In the genomic region with DNA sequence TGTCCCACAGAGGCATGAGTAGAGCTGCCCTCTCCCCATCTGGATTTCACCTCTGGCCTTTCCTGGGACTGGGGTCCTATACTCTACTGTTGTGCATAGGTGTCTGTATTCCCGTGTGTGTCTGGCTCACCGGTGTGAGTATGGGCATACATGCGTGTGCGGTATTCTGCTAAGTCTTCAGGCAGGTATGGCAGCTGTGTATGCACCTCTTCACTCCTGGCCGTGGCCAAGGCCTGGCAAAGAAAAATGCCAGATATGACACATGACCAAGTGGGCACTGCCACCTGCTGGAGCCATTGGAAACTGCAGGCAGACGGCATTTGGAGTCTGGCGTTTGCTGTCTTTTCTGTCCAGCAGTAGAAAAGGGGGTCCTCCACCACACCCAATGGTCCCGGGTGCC, we compare ENCODE assay signal across 8 mouse cellular contexts. TPM values are rescaled to one million over a fixed set of nuclear protein-coding genes. Genes with fewer than 3 reads are reported as not detected.
DNase-seq lines count a peak whose midpoint lies in the region; ATAC-seq and TF ChIP-seq lines count a peak whose summit lies in the region.

No protein-coding gene starts in this region.

- H3K4me3 ChIP-seq in E14TG2a.4 (replicated peaks; ENCODE audit: low read length) = no peak overlapping the region

- H3K36me3 ChIP-seq in E14TG2a.4 (ENCODE audit: insufficient read depth, low read length) = no peaks in the 10 kb centered on the region

- DNase-seq in adrenal gland, adult 8-10 months = peak; percentile 35
- peak; percentile 75 for DNase-seq in embryo, embryonic 11 days
- peak; percentile 63 to 82 for DNase-seq in heart, postnatal 14 days
- peak; percentile 82 to 92 for DNase-seq in layer of hippocampus, postnatal 25 days (ENCODE audit: extremely low spot score in 1 of 2, low spot score in 1 of 2)
- peak; percentile 82 for DNase-seq in right cerebral cortex, postnatal 14 days

- intact Hi-C loops in heart, postnatal 14 days (cut with DNase I) = loop anchor here (2.0 to 5.0 kb wide), 2 partner anchors 346 to 523 kb away; no protein-coding TSS in a partner anchor

- peak; percentile 69 for ATAC-seq in megakaryocyte-erythroid progenitor cell, adult 5-6 weeks (replicated peaks; ENCODE audit: low FRiP score, low TSS enrichment, poor library complexity, severe bottlenecking)
- ATAC-seq in activated CD4-positive, CD25-positive, alpha-beta regulatory T cell, adult 4 months = no peak

- peak; percentile 85 for TF ChIP-seq CTCF in E14TG2a.4 (conservative IDR thresholded peaks at IDR 0.05; ENCODE audit: low read length)

- H3K27me3 ChIP-seq in E14TG2a.4 (ENCODE audit: insufficient read depth, low read length) = no peaks in the 10 kb centered on the region

- H3K4me1 ChIP-seq in E14TG2a.4 (replicated peaks; ENCODE audit: low read depth, low read length) = peaks cover 12% of the 10 kb centered on the region

- peaks cover 8% of the 10 kb centered on the region for H3K9me3 ChIP-seq in E14TG2a.4 (ENCODE audit: low read length)

RNA-seq across cellular contexts. Expression of a gene that starts 26.7 kb away (rescaled TPM):
- 10 to 100 TPM; 41.5 to 59.8 (median 46.7) TPM for total RNA-seq in adrenal gland, adult 8-10 months (2022)
- total RNA-seq in heart, postnatal 14 days (2021) = under 1 TPM; 0.10 to 0.17 TPM
- total RNA-seq in layer of hippocampus, postnatal 25 days (2021) = 100 to 1,000 TPM; 121 to 140 TPM
- total RNA-seq in megakaryocyte-erythroid progenitor cell, adult 5-6 weeks (2014; fragmentation: Nextera tagmentation) = 0.22 and 1.2 TPM in 2 replicates
- 0.23 and 0.75 TPM in 2 replicates for total RNA-seq in megakaryocyte-erythroid progenitor cell, adult 5-6 weeks (2017)
- polyA plus RNA-seq in activated CD4-positive, CD25-positive, alpha-beta regulatory T cell, adult 4 months (2017; shearing (Covaris generic)) = not detected

RNA-seq across cellular contexts. Expression of a gene that starts 32.6 kb away (rescaled TPM):
- 100 to 1,000 TPM in 3 of 4 experiments, 10 to 100 TPM in 1; 97.3 to 186 (median 128) TPM for total RNA-seq in adrenal gland, adult 8-10 months (2022)
- 10 to 100 TPM; 54.8 to 55.3 TPM for total RNA-seq in heart, postnatal 14 days (2021)
- total RNA-seq in layer of hippocampus, postnatal 25 days (2021) = 100 to 1,000 TPM; 144 to 190 TPM
- total RNA-seq in megakaryocyte-erythroid progenitor cell, adult 5-6 weeks (2014; fragmentation: Nextera tagmentation) = 77.8 and 124 TPM in 2 replicates
- 33.5 and 40.3 TPM in 2 replicates for total RNA-seq in megakaryocyte-erythroid progenitor cell, adult 5-6 weeks (2017)
- 10 to 100 TPM; 50.9 to 69.5 TPM for polyA plus RNA-seq in activated CD4-positive, CD25-positive, alpha-beta regulatory T cell, adult 4 months (2017; shearing (Covaris generic))

Comparison
In these comparisons a context has a peak if more than half of its experiments do, and no peak if none do; other contexts are left out.
1. DNase-seq: peak in every context shown above with its lines; median percentile 87 in layer of hippocampus, postnatal 25 days; 82 in right cerebral cortex, postnatal 14 days; 75 in embryo, embryonic 11 days; 72 in heart, postnatal 14 days; 35 in adrenal gland, adult 8-10 months.
2. RNA of a gene that starts 26.7 kb away (total RNA-seq): 121 to 140 TPM in layer of hippocampus, postnatal 25 days and 41.5 to 59.8 TPM in adrenal gland, adult 8-10 months; 0.22 to 1.2 TPM in megakaryocyte-erythroid progenitor cell, adult 5-6 weeks and 0.10 to 0.17 TPM in heart, postnatal 14 days; every median in the first group is over 10 times any median in the second.